Mouse (Mus musculus) kidney, embryonic 14.5 days (tissue): ENCODE measurements around the gene Sf3b5. TPM values are rescaled to one million over a fixed set of nuclear protein-coding genes. Genes with fewer than 3 reads are reported as not detected.

Source experiments
- ATAC-seq: fragments of 200-750 bp; cut with Nextera tagmentation; 2 replicates; pipeline ENCODE4 v1.8.0; 2017; ENCODE audit warnings: moderate number of reproducible peaks, mild to moderate bottlenecking, moderate TSS enrichment, moderate library complexity; ENCODE audit not compliant: low FRiP score, low TSS enrichment
- H3K27ac ChIP-seq: fragments of 300-500 bp; sonication (generic); 2 replicates; pipeline ENCODE4 v1.5.1; 2014; ENCODE audit warnings: low read depth, mild to moderate bottlenecking, low read length, moderate library complexity, mixed read lengths
- H3K27me3 ChIP-seq: fragments of 300-500 bp; sonication (generic); 2 replicates; pipeline ENCODE4 v1.6.1; 2014; ENCODE audit warnings: mild to moderate bottlenecking, low read length; ENCODE audit not compliant: control insufficient read depth, insufficient read depth
- H3K36me3 ChIP-seq: fragments of 300-500 bp; sonication (generic); 2 replicates; pipeline ENCODE4 v1.6.1; 2014; ENCODE audit warnings: low read length, mixed read lengths; ENCODE audit not compliant: control insufficient read depth, insufficient read depth
- H3K4me1 ChIP-seq: fragments of 300-500 bp; sonication (generic); 2 replicates; pipeline ENCODE4 v1.6.1; 2014; ENCODE audit warnings: low read length, mixed read lengths; ENCODE audit not compliant: control insufficient read depth, insufficient read depth
- H3K4me2 ChIP-seq: fragments of 300-500 bp; sonication (generic); replicated peaks from 2 replicates; pipeline ENCODE4 v1.6.1; 2014; ENCODE audit warnings: low read depth, mild to moderate bottlenecking, low read length
- H3K4me3 ChIP-seq: fragments of 300-500 bp; sonication (generic); 2 replicates; pipeline ENCODE4 v1.5.1; 2014; ENCODE audit warnings: mild to moderate bottlenecking, low read length
- H3K9ac ChIP-seq: fragments of 300-500 bp; sonication (generic); 2 replicates; pipeline ENCODE4 v1.6.1; 2014; ENCODE audit warnings: low read depth, mild to moderate bottlenecking, low read length, moderate library complexity
- H3K9me3 ChIP-seq: fragments of 300-500 bp; sonication (generic); 2 replicates; pipeline ENCODE4 v1.6.1; 2016; ENCODE audit warnings: low read length; ENCODE audit not compliant: control insufficient read depth
- WGBS: fragments of 180-500 bp; shearing (Covaris S2); extraction: QIAGEN DNeasy Blood & Tissue Kit; methylation state at CpG from one replicate; pipeline ENCODE4 v1.1.7; 2014; 5-methylcytosine and 5-hydroxymethylcytosine counted together
- polyA plus RNA-seq: library from polyadenylated mRNA; unstranded; fragments of >200 nt; fragmentation: Nextera tagmentation; extraction: Ambion mirVana; gene quantifications from 2 replicates; pipeline ENCODE4 v1.2.1, GENCODE M21; 2014

Sf3b5 gene
- polyA plus RNA-seq, 1 experiment from 2014 or later, result 43.2 TPM

GRCm38 (mm10) chr10:12991953-12992352, 13.2 kb upstream of the Sf3b5 start:
- Histone ChIP-seq H3K27me3 (no peaks in the 10 kb centered on the region), H3K36me3 (no peaks in the 10 kb centered on the region), H3K4me1 (no peaks in the 10 kb centered on the region), H3K4me3 (no peak overlapping the region), H3K4me2 (no peak overlapping the region), H3K9ac (no peak overlapping the region), H3K27ac (no peak overlapping the region), H3K9me3 (no peaks in the 10 kb centered on the region)
- ATAC-seq, result no peak
- WGBS, result 82% methylated on average over 5 of the region's 5 CpGs

GRCm38 (mm10) chr10:12993411-12994039, 11.6 kb upstream of the Sf3b5 start:
- H3K9ac ChIP-seq, result no peak overlapping the region
- no peak overlapping the region for H3K4me3 ChIP-seq
- no peaks in the 10 kb centered on the region for H3K36me3 ChIP-seq
- no peaks in the 10 kb centered on the region for H3K4me1 ChIP-seq
- no peak overlapping the region for H3K4me2 ChIP-seq
- no peaks in the 10 kb centered on the region for H3K9me3 ChIP-seq
- 88% methylated on average over 25 of the region's 25 CpGs for WGBS
- ATAC-seq, result no peak
- H3K27ac ChIP-seq, result no peak overlapping the region
- no peaks in the 10 kb centered on the region for H3K27me3 ChIP-seq

DNA sequence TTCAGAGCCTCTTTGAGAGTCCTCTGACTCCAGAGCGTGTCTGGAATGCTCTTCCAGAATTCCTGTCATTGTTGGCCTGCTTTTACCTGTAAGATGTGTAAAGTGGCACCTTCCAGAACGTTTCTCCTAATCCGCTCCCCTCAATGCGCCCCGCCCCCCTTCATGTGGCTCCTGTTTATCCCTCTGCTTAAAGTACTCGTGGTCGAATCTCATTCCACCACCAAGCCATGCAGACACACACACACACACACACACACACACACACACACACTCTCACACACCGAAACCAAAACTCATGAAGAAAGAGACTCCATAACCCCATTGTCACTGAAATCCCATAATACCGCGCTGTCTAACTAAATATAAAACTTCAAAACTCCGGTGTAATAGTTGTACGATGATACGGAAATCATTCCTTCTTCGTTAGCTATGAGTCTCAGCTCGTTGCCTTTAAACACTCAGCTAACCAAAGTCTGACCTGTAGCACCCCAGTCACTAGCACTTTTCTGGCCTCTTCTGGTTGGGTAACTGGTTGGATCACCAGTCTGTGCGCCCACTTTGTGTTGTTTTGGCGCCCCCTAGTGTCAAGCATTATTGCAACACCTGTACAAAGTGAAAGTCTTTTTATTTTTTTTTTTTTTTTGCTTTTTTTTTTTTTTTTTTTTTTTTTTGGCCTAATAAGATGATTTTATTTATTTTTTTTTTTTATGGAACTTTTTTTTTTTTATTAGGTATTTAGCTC, 8.2 kb upstream of the Sf3b5 start:
- peak; percentile 71 for ATAC-seq

DNA sequence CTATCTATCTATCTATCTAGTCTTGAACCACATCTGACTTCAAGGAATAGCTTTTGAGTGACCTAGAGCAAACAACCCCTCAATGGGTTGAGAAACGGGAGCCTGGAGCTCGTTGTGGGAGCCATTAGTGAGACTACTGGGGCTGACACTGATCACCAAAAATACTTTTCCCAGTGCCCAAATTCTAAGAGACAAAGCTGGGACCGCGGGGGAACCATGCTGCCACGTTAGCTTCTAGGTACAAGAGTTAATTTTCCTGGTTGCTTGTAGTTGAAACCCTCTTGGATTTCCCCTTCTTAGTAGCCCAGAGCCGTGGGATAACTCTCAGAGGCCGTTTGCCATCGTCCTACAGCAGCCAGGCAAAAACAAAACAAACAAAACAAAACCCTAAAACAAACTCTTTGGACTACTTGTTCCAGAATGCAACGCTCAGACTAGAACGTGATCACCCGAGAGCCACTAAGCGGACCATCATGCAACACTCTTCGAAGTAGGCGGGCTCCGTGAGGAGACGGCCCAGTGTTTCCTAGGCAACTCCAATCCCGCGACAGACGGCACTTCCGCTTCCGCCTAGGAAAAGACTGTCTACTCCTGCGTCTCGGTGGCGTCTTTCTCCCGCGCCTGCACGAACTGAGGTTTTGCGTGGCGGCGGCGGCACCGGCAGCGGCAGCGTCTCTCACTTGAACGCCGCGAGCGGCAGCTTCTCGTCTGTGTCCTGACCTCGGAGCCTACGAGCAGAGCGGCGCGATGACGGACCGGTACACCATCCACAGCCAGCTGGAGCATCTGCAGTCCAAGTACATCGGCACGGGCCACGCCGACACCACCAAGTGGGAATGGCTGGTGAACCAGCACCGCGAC, 3.0 kb downstream of the Sf3b5 start:
- H3K9ac ChIP-seq, result peak overlapping the region; percentile 88
- no peaks in the 10 kb centered on the region for H3K9me3 ChIP-seq
- peak; percentile 98 for ATAC-seq
- H3K4me2 ChIP-seq, result peak overlapping the region; percentile 81
- no peaks in the 10 kb centered on the region for H3K27me3 ChIP-seq
- H3K4me3 ChIP-seq, result peak overlapping the region; percentile 72
- H3K27ac ChIP-seq, result no peak overlapping the region
- H3K4me1 ChIP-seq, result peaks cover 7% of the 10 kb centered on the region
- WGBS, result 4% methylated on average over 52 of the region's 52 CpGs
- no peaks in the 10 kb centered on the region for H3K36me3 ChIP-seq

More for the DNA sequence above, 8.2 kb upstream of the Sf3b5 start:
- WGBS, result 43% methylated on average over 17 of the region's 17 CpGs
- Histone ChIP-seq H3K4me2 (no peak overlapping the region), H3K27ac (no peak overlapping the region), H3K4me3 (no peak overlapping the region), H3K27me3 (no peaks in the 10 kb centered on the region), H3K4me1 (no peaks in the 10 kb centered on the region), H3K9me3 (no peaks in the 10 kb centered on the region), H3K9ac (no peak overlapping the region), H3K36me3 (no peaks in the 10 kb centered on the region)

DNA sequence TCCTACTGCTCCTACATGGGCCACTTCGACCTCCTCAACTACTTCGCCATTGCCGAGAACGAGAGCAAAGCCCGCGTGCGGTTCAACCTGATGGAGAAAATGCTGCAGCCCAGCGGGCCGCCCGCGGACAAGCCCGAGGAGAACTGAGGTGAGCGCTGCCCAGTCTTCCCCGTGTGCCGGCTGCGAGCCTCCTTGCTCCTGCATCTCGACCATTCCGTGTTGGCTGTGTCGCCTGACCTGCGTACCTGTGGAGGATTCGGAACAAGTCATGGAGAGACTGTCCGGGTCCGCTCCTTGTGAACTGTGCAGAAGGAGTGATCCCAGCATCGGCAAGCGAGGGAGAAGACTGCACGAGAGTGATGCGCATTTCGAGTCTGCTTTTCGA, 3.6 kb downstream of the Sf3b5 start:
- peak overlapping the region; percentile 81 for H3K4me2 ChIP-seq
- no peaks in the 10 kb centered on the region for H3K27me3 ChIP-seq
- no peak; the same call in 1 of the 2 replicates for ATAC-seq
- 0 out of 2 replicates have a peak overlapping the region, but pooled peaks have one; percentile 3 for H3K27ac ChIP-seq
- 2% methylated on average over 29 of the region's 29 CpGs for WGBS
- H3K9ac ChIP-seq, result peak overlapping the region; percentile 88
- peak overlapping the region; percentile 72 for H3K4me3 ChIP-seq
- peaks cover 7% of the 10 kb centered on the region for H3K4me1 ChIP-seq
- no peaks in the 10 kb centered on the region for H3K9me3 ChIP-seq
- H3K36me3 ChIP-seq, result no peaks in the 10 kb centered on the region

GRCm38 (mm10) chr10:13014026-13014425, 8.9 kb downstream of the Sf3b5 start:
- H3K27me3 ChIP-seq, result no peaks in the 10 kb centered on the region
- no peaks in the 10 kb centered on the region for H3K36me3 ChIP-seq
- peaks cover 6% of the 10 kb centered on the region for H3K4me1 ChIP-seq
- no peaks in the 10 kb centered on the region for H3K9me3 ChIP-seq
- H3K4me3 ChIP-seq, result no peak overlapping the region
- ATAC-seq, result no peak
- no peak overlapping the region for H3K27ac ChIP-seq
- no peak overlapping the region for H3K9ac ChIP-seq
- WGBS, result 67% methylated on average over 7 of the region's 7 CpGs
- no peak overlapping the region for H3K4me2 ChIP-seq

- H3K4me1 ChIP-seq, result no peaks in the 10 kb centered on the region
- no peaks in the 10 kb centered on the region for H3K36me3 ChIP-seq
- H3K9ac ChIP-seq, result no peak overlapping the region
- no peak overlapping the region for H3K4me3 ChIP-seq
- H3K4me2 ChIP-seq, result no peak overlapping the region
- H3K27ac ChIP-seq, result no peak overlapping the region
- no peaks in the 10 kb centered on the region for H3K9me3 ChIP-seq
- no peaks in the 10 kb centered on the region for H3K27me3 ChIP-seq
- WGBS, result 21% methylated on average over 4 of the region's 4 CpGs
- ATAC-seq, result peak; percentile 78
Observed at GRCm38 (mm10) chr10:13016573-13016972, 11.4 kb downstream of the Sf3b5 start.

GRCm38 (mm10) chr10:13018510-13018909, 13.4 kb downstream of the Sf3b5 start:
- Histone ChIP-seq H3K36me3 (no peaks in the 10 kb centered on the region), H3K4me1 (no peaks in the 10 kb centered on the region), H3K4me3 (no peak overlapping the region), H3K27me3 (no peaks in the 10 kb centered on the region), H3K27ac (no peak overlapping the region), H3K4me2 (no peak overlapping the region), H3K9ac (no peak overlapping the region), H3K9me3 (no peaks in the 10 kb centered on the region)
- ATAC-seq, result 0 out of 2 replicates have a peak, but pooled peaks have one; percentile 74
- 63% methylated on average over 7 of the region's 7 CpGs for WGBS
